Mouse (Mus musculus) brown adipose tissue, adult 24 weeks (tissue): ENCODE data around the gene Kremen2. TPM values are rescaled to one million over a fixed set of nuclear protein-coding genes. Genes with fewer than 3 reads are reported as not detected.
"Not testable (repeated sequence)": the region's sequence is repeated elsewhere in the genome, so short reads cannot be mapped to it uniquely, and the experiment has no call there.

Source experiments
- H3K27ac ChIP-seq: fragments of 200-500 bp; replicated peaks from 2 replicates; pipeline ENCODE4 v1.5.1; 2012; ENCODE audit warnings: low read depth, mild to moderate bottlenecking, low read length
- H3K4me1 ChIP-seq: fragments of 200-500 bp; 2 replicates; pipeline ENCODE4 v1.6.1; 2012; ENCODE audit warnings: low read length, mixed read lengths; ENCODE audit not compliant: control insufficient read depth, insufficient read depth, insufficient read length
- H3K4me3 ChIP-seq: fragments of 200-500 bp; 2 replicates; pipeline ENCODE4 v1.5.1; 2012; ENCODE audit warnings: low read depth, mild to moderate bottlenecking, low read length, moderate library complexity; ENCODE audit not compliant: insufficient read depth
- polyA plus RNA-seq: library from polyadenylated mRNA; stranded (reverse); fragments of >200 nt; gene quantifications from 2 replicates; pipeline ENCODE4 v1.2.4, GENCODE M21; 2012; ENCODE audit not compliant: missing spikeins, insufficient read depth, insufficient read length

The Kremen2 gene
- polyA plus RNA-seq, 1 experiment, result not detected

DNA sequence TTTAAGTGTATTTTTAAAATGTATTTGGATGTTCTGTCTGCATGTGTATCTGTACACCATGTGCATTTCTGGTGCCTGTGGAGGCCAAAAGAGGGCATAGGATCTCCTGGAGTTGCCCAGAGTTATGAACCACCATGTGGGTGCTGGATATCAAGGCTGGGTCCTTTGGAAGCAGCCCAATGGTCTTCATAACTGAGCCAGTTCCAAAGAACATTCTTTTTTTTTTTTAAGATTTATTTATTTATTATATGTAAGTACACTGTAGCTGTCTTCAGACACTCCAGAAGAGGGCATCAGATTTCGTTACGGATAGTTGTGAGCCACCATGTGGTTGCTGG lies 26.6 kb upstream of the Kremen2 start:
- H3K4me3 ChIP-seq, H3K4me1 ChIP-seq, H3K27ac ChIP-seq: not testable (repeated sequence)

DNA sequence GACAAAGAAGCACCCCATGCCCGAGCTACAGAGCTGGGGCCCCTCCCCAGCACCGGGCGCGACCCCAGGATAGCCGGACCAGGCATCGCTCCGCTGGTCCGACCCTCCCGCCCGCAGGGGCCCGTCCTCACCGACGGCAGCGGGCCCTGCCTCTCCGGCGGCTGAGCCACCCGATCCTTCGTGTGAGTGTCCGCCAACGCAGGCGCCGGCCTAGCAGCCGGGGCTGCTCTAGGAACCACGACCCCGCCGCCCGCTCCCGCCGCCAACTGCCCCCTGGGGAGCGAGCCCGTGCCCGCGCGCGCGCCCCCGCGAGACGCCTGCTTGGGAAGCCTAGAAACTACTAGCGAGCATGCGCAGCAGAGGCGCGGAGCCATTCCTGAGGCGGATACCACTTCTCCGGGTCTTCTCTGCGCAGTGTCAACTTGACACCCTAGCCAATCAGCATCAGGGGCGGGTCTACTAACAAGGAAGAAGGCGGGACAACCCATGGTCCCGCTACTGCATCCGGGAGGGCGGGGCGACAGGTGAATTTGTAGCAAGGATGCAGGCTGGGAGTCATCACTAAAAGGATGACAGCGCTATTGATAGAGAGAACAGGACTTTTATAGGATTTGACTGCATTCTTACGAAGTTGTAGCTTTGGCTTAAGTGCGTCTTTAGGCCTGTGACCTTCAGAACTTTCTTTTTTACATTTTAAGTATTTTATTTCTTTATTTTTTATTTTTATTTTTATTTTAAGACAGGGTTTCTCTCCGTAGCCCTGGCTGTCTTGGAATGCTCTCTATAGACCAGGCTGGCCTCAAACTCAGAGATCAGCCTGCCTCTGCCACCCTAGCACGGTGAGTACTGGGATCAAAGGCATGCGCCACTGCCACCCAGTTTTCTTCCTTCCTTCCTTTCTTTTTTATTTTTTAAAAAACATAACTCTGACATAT lies 25.9 kb upstream of the Kremen2 start, which contains the start of gene Flywch1:
Gene Flywch1, minus strand, starts transcription at position 319 of the 935 bp plus-strand sequence.
- Histone ChIP-seq H3K4me3 (peak within 1 kb of the TSS; percentile 89), H3K4me1 (no peaks in the 10 kb centered on the region), H3K27ac (peak within 1 kb of the TSS; percentile 44)

DNA sequence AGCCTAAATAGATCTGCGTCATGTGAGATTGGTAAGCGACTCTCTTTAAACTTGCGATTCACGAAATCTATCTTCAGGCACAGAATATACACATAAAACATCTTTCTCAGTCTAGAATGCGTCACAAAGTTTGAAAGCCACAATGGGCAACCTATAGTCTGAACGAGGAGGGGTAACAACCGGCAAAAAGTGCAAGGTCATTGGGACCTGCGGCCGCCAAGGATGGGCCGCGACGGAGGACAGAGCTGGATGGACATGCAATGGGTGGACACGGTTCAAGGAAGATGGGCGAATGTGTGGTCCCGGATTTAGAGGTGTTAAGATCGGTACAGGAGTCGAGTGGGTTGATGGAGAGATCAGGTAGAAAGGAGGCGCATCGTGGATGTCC lies 25.3 kb upstream of the Kremen2 start:
- Histone ChIP-seq H3K27ac (peak overlapping the region; percentile 44), H3K4me3 (peak overlapping the region; percentile 89), H3K4me1 (no peaks in the 10 kb centered on the region)

DNA sequence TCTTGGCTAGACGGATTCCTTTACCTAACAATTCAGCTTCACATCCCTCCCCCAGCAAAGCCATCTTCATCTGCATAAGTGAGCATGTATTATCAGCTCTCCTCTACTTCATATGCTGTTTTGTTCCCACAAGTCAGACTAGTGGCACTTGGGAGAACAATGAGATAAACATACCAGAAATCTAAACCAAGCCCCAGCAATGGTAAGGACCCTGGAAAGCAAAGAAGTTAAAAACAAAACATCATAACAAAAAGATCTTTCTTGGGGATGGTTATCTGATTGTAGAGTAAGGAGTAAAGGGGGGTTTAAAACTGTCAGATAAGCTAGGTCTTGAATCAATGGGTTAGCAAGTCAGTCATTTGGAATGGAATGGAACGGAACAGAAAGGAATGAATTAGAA lies 24.9 kb upstream of the Kremen2 start:
- Histone ChIP-seq H3K4me1 (no peaks in the 10 kb centered on the region), H3K27ac (no peak overlapping the region), H3K4me3 (peak overlapping the region; percentile 89)

DNA sequence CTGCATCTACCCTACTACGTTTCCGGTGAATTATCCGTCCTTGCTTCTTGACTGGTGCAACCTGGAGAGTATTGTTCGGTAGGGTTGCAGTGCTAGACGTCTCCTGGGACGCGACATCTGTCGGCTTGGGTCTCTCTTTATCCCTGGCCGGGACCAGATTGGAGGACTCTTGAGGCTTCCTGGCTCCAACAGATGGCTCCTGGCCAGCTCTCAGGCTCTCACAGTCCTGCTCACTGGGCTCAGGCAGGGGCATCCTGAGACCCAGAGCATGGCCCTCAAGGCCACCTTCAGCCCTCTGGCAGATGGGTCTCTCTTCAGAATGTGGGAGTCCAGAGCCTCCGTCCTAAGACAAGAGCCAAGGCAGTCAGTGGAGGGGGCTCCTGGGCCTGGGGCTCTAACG lies 17.3 kb upstream of the Kremen2 start:
- Histone ChIP-seq H3K4me1 (no peaks in the 10 kb centered on the region), H3K27ac (no peak overlapping the region), H3K4me3 (no peak overlapping the region)

DNA sequence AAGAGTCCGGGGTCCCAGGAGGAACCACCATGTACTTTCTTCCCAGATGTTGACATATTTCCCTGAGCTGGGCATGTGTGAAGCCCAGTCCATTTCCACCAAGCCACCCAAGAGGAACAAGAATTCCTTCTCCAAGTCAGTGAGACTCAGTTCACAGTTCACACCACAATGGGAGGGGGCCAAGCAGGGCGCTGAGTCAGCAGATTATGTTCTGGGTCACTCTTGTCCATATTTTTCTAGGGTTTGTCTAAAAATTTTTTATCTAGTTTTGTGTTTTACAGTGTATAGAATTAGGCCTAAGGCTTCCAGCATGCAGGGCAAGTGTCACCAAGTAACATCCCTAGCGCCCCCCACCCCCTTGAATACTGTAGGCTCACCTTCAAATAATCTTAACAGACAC lies 15.5 kb upstream of the Kremen2 start:
- Histone ChIP-seq H3K27ac (no peak overlapping the region), H3K4me1 (no peaks in the 10 kb centered on the region), H3K4me3 (no peak overlapping the region)

DNA sequence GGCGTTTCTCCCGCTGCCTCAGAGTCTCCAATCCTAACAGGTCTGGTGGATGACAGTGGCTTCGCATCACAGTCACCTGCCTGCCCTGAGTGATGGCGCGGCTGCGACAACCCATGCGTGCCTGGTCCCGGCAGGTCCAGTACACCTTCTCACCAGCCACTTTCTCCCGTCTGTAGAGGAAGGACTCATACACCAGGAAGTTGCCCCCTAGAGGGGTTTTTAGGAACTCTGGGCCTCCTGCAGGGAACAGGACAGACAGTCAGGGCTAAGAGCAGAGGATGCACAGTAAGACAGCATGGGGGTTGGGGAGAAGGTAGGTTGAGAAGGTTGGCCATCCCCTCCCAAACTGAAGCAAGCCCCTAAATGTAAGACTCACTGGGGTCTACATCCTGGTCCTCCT lies 14.6 kb upstream of the Kremen2 start:
- H3K27ac ChIP-seq, result no peak overlapping the region
- H3K4me3 ChIP-seq, result no peak overlapping the region
- H3K4me1 ChIP-seq, result no peaks in the 10 kb centered on the region

DNA sequence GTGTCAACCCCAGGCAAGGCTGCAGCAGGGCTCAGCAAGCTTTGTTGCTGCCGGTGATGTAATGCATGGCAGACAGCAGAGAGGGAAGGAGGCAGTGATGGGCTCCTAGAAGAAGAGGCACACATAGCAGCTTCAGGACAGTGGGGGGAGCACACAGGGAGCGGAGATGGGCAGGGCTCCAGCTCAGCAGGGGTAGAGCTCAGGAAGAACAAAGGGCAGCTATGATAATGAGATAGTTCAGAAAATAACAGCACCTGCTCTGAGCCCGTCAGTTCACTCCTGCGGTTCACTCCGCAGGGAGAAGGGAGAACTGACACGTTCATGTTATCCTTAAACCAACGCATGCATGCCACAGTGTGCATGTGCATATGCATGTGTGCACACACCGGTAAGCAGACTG lies 13.2 kb upstream of the Kremen2 start:
- no peak overlapping the region for H3K4me3 ChIP-seq
- H3K4me1 ChIP-seq, result no peaks in the 10 kb centered on the region
- no peak overlapping the region for H3K27ac ChIP-seq

DNA sequence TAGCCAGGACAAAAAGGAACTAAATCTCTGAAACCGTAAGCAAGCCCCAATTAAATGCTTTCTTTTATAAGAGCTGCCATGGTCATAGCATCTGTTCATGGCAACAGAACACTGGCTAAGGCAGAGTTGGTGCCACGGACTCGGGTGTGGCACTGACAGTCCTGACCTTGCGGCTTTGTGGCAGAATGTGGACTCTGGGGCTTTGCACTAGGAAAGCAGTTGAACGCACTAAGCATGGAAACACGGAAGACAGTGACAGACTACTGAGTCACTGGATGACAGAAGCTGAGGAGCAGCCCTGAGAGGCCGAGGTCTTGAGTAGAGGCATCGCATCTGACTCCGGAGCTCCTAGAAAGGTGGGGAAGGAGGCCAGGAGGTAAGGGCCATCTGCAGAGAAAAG lies 11.9 kb upstream of the Kremen2 start:
- H3K4me1 ChIP-seq, result no peaks in the 10 kb centered on the region
- H3K27ac ChIP-seq, result no peak overlapping the region
- H3K4me3 ChIP-seq, result no peak overlapping the region

DNA sequence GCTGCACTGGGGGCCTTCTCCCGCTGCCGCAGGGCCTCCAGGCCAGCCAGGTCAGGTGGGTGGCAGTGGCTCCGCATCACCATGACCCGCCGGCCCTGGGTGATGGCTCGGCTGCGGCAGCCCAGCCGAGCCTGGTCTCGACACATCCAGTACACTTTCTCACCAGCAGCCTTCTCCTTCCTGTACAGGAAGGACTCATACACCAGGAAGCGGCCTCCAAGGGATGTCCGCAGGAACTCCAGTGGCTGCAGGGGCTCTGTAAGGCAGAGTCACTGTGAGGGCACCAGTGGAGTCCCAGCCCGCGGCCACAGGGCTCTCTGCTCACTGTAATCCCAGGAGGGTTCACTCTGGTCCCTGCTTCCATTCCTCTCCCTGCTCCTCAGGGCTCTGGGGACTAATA lies 10.1 kb upstream of the Kremen2 start:
- Histone ChIP-seq H3K27ac (peak overlapping the region; percentile 94), H3K4me1 (no peaks in the 10 kb centered on the region), H3K4me3 (peak overlapping the region; percentile 45)

DNA sequence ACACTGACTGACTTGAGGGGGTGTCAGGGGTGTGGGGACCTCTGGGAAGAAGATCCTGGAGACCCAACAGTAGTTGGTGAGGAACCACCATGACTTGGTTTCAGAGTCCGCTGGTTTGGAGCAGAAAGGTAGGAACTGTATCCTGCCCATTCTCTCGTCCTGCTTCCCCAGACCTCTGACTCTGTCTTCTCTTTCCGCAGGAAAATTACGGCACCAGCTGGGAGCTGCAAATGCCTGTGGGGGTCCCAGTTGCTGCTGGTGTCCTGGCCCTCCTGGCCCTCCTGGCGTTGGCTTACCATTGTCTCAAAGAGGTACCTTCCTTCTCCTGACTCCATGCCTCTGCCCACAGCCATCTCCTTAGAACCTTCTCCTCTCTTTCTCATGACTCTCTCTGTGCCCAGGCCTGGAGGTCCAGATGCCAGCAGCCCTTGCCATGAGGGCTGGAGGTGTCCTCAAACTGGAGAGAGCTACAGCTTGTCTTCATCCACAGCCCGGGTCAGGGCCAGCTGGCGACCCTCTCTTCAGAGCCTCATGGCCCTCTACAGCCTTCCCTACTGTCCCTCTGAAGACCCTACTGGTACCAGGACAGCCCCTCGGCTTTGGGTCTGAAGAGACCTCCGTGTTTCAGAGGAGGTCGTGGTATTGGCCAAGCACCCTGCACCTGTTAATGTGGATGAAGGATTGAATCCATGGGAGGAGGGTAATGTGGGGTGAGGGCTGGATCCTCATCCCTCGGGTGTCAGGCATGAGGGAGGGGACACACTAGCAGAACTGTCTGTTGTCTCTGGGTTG lies 4.0 kb upstream of the Kremen2 start:
- peak overlapping the region; percentile 87 for H3K27ac ChIP-seq
- peak overlapping the region; percentile 63 for H3K4me3 ChIP-seq
- no peaks in the 10 kb centered on the region for H3K4me1 ChIP-seq

DNA sequence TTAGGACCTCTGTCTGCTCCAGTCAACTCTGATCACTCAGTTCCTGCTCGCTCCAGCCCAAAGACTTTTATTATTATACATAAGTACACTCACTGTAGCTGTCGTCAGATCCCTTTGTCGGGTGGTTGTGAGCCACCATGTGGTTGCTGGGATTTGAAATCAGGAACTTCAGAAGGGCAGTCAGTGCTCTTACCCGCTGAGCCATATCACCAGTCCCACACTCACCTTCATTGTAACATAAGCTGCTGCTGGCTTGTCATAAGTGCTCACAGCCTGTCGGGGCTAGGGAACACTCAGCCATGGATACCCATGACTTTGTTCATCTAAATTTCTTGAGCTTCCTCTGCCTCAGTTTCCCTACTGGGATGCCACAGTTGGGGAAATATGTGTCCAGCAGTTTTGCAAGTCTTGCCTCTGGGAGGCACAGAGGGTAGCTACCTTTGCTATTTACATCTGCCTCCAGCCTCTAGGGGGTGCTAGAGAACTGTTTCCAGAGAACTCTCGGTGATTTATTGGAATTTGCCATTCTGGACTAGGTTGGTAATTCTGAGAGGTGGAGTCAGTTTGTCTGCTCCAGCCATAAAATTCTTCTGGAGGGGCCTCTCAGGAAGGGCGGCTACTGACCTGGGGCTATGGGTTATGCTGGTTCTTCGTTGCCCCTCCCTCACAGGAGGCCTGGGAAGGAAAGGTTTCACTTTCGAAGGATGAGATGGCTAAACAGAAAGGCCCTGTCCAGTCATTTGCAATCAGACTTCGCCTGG lies 3.2 kb upstream of the Kremen2 start:
- H3K4me1 ChIP-seq, result no peaks in the 10 kb centered on the region
- H3K4me3 ChIP-seq, result peak overlapping the region; percentile 63
- H3K27ac ChIP-seq, result peak overlapping the region; percentile 87

DNA sequence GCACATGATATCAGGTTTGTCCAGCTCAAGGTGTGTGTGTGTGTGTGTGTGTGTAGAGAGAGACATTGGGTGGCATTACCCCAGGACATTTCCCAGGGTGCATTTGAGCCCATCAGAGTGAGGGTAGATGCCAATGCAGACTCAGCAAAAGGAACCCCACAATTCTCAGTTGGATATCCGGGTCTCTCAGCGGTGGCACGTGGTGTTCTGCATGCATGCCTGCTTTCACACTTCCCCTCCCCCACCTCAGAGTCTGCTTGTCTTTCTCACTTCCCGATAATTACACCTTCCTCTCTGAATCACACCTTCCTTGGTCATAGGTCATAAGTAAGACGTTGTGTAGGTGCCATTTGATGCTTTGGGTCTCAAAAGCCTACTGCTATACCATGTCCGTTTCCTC lies 2.4 kb upstream of the Kremen2 start:
- Histone ChIP-seq H3K4me3 (no peak overlapping the region), H3K27ac (no peak overlapping the region), H3K4me1 (no peaks in the 10 kb centered on the region)

DNA sequence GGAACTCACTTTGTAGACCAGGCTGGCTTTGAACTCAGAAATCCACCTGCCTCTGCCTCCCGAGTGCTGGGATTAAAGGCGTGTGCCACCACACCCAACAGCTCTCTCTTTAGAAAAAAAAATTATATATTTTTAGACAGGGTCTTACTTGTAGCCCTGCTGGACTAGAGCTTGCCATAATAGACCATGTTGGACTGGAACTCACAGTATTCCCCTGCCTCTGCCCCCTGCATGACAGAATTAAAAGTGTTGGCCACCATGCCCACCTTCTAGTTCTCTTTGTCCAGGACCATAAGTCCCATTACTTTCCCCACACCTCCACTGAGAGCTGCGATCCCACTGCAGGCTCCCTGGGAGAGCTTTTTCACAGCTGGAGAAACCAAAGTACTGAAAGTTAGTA lies 1.8 kb upstream of the Kremen2 start:
- H3K4me1 ChIP-seq, result no peaks in the 10 kb centered on the region
- no peak overlapping the region for H3K27ac ChIP-seq
- H3K4me3 ChIP-seq, result no peak overlapping the region

DNA sequence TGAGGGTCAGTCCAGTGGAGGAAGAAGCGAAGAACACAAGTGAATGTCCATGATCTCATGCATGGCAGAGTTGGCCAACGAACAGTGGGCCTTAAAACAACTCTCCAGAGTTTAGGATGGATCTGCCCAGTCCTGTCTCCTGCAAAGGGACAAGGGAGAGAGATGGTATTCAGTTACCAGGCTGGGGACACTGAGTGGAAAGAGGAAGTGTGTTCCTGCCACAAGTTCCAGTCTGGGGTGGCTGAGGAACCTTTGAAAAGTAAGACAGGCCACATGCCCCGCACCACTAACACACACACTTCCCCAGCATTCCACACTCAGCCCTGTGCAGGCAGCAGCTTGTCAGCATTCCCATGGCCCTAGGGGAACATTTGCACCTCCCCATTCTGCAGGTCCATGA lies 1.1 kb upstream of the Kremen2 start:
- Histone ChIP-seq H3K4me3 (no peak overlapping the region), H3K4me1 (no peaks in the 10 kb centered on the region; the same call in 1 of the 2 replicates), H3K27ac (no peak overlapping the region)
